Mouse (Mus musculus) cerebellum, adult 9-11 months (tissue): Measurements from ENCODE around the gene Cpne9.
"Not testable (repeated sequence)": the region's sequence is repeated elsewhere in the genome, so short reads cannot be mapped to it uniquely, and the experiment has no call there.

ENCODE experiments used
- DNase-seq: peaks from one replicate; pipeline ENCODE4 v3.0.0; 2022

Gene Cpne9

DNA sequence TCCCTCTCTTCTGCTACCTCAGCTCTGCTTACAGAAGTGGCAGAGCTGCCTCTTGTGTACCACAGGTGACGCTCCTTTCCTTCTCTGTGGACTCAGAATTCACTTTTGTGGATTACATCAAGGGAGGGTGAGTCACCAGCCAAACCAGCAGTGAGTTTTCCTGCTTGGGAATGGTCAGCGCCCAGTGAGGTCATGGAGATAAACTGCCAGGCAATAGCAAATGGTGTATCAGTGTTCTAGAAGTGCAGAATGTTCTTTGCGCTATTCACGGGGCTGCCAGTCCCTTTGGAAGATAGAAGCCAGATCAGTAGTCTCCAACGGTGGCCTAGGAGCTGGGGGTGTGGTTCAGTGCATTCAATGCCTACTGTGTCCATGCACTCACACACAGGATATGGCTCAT is 10.8 kb downstream of the Cpne9 start:
- DNase-seq = no peak

DNA sequence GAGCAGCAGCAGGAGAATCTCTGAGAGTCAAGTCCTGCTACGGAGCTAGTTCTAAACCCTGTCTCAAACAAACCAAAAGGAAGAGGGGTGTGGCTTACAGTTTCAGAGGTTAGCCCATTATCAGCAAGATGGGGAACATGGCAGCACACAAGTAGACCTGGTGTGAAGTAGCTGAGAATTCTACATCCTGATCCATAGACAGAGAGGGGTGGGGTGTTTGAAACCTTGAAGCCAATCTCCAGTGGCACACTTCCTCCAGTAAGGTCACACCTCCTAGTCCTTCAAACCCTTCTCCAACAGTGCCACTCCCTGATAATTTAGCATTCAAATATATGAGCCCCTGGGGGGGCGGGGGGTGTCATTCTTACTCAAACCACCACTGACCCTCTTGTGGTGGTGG is 13.9 kb downstream of the Cpne9 start:
- DNase-seq = no peak

- DNase-seq = no peak
Observed at GRCm38 (mm10) chr6:113296639-113297038, 14.5 kb downstream of the Cpne9 start.

DNA sequence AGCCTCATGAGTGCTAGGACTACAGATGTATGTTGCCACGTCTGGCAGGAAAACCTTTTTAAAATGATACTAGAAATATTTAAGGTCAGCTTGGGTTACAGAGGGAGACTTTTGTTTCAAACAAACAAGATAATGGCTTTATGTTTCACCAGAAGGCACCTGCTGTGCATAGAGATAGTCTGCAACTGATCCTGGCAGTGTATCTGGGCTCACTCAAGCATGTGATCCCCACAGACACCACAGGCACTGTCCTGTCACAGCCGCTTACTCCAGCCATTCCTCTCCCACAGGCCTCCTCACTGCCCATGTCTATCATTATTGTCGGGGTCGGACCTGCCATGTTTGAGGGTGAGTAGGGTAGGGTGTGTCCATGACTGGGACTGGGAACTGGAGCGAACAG is 19.2 kb downstream of the Cpne9 start:
- DNase-seq = no peak

DNA sequence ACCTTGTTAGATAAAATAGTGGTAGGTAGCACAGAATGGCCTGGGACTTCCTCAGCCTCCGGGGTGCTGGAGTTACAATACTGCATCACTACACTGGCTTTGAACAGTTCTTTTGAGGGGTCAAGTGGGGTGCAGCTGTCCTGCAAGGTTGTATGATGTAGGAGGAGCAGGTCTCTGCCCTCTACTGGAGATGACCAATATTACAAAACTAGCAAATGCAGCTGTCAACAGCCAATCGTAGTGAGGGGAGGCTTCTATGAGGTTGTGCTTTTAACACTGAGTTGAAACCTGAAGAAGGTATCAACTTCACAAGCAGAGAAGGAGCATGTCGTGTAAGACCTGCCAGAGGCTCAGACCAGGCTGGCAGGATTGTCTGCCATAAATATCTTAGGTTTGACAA is 20.2 kb downstream of the Cpne9 start:
- DNase-seq = no peak

- peak; percentile 100 for DNase-seq
Observed at GRCm38 (mm10) chr6:113306322-113306985, 24.3 kb downstream of the Cpne9 start.

DNA sequence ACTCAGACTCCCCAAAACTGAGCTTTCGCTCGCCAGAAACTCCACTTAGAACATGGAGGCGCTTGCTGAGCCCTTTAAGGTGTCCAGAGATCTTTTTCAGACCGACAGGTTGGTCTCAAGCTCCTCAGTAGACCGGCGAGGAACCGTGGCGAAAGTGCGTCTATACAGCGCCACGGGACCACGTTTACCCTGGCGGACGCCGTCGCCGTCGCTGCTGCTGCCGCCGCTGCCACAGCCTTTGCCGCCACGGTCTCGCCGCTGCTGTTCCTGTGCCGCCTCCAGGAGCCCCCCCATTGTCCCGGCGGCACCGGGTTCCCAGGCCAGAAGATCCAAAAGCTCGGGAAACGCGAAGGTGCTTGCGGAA is 24.9 kb downstream of the Cpne9 start, which contains the start of gene Brpf1:
Gene Brpf1, plus strand, starts transcription at position 152 of the 364 bp plus-strand sequence.
- DNase-seq = no peak

DNA sequence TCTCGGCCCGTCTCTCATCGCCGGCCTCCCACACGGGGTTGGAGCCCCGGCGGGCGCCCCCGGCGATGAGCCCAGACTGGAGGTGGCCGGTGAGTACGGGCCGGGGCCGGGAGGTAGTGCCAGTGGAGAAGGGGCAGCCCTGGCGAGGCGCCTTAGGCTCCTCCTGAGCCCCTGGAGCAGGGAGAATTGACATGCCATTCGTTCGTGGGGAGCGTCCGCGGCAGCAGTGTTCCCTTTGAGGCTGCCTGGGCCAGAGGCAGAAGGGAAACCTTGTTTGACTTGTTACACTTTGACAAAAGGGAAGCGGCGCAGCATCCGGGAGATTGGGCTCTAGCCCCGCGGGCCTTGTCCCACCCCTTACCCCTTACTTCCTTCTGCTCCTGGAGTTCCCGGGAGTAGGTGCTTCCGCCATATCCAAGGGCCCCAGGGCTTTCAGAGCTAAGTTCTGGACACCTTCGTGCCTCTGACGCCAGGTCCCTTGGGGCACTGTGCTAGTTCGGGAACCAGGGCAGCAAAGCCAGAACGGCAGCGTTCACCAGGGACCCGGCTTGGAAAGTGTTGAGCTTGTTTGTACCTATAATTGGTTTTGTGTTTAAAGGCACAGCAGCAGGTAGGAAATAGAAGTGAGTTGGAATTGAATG is 25.5 kb downstream of the Cpne9 start:
- peak; percentile 74 for DNase-seq

DNA sequence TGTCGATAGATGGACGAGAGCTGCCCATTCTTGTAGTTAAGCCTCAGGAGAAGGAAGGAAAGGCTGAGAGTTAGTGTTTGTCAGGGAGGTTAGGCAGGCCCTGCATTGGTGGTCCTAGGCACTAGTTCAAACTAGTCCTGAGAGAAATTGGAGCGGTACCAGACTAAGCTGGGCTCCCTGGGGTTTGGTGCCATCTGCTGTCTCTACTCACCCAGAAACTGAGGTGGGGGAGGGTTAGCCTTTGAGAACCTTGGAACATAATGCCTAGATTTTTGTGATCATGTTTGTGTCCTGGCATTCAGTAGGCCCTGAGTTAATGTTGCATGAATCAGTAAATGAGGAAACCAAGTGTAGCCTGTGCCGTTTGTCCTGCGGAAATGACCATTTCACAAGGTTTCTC is 26.0 kb downstream of the Cpne9 start:
- peak; percentile 84 for DNase-seq

DNA sequence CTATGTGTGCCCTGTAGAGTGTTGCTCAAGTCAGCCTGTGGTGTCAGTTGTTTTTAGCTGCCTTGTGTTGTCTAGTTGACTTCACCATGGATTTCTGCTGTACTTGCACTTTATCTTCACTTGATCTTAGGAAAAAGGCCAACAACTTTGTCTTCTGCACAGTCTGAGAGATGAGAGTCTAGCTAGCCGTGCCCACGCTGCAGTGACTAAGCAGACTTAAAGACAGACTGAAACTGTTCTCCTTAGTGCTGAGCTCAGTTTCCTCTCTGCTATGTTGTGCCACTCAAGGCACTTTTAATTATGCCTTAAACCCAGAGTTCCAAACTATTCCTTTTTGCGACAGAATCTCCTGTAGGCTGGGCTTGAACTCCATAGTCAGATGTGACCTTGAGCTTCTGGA is 33.9 kb downstream of the Cpne9 start:
- no peak for DNase-seq

DNA sequence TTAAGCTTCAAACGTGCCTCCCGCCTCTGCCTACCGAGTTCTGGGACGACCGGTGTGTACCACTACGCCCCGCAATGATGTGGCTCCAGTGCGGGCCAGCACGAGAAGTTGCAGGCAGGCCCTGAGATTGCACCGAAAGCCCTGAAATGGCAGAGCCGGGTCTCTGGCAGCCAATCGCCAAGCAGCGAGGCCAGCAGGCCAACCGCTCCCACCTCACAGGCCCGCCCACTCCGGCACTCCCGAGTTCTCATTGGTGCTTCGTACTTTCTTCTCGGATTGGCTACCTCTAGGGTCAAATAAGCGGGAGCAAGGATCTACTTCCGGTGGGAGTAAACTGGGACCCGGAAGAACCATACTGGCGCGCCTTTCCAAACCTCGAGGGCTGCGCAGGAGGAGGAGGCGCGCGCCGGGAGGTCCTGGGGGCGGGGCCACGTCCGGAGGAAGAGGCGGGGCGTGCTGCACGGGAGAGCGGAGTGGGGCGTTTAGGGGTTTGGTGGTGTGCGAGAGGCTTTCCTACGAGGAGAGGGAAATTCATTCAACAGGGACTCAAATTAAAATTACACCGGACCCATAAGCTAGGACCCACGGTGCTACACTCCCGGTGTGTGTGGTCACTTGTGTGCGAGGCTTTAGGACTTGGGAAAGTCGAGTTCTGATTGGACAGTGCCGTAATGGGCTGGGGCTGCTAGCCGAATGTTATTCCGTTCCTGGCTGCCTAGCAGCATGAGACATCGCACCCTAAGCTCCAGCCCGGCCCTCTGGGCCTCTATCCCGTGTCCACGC is 44.6 kb downstream of the Cpne9 start, which contains the start of gene Ogg1:
Gene Ogg1, plus strand, starts transcription at position 440 of the 783 bp plus-strand sequence.
- peak; percentile 98 for DNase-seq

GRCm38 (mm10) chr6:113329396-113329795 is 47.3 kb downstream of the Cpne9 start:
- no peak for DNase-seq

DNA sequence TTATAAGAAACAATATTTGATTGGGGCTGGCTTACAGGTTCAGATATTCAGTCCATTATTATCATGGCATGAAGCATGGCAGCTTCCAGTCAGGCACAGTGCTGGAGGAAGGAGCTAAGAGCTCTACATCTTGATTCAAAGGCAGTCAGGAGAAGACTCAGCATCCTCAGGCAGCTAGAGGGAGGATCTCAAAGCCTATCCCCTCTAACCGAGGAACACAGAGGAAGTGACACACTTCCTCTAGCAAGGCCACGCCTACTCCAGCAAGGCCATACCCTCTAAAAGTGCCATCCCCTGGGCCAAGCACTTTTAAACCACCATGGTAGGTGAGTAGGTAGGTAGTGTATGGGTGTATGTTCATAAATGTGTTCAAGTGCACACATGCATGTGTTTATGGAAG is 48.4 kb downstream of the Cpne9 start:
- no peak for DNase-seq

DNA sequence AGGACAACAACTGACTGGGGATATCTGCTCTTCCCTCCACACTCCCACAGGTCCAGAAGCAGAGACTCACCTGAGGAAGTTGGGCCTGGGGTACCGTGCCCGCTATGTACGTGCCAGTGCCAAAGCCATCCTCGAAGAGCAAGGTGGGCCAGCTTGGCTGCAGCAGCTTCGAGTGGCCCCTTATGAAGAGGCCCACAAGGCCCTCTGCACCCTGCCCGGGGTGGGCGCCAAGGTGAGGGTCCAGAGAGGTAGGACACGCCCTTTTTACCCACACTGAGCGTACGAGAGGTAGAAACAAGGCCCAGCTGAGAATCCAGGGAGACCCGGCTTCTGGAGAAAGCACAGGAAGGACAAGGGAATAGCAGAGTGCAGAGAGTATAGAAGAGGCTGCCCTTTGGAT is 49.6 kb downstream of the Cpne9 start:
- DNase-seq = no peak

DNA sequence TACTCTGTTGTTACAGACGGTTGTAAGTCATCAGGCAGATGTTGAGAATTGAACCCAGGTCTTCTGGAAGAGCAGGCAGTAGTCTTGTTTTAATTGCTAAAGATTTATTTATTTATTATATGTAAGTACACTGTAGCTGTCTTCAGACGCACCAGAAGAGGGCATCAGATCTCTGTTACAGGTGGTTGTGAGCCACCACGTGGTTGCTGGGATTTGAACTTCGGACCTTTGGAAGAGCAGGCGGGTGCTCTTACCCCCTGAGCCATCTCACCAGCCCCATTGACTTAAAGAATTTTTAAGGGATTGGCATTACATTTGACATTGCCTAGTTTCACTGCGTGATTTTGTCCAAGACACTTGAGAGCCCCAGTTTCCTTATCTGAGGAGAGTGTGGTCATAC is 50.6 kb downstream of the Cpne9 start:
- DNase-seq = not testable (repeated sequence)

DNA sequence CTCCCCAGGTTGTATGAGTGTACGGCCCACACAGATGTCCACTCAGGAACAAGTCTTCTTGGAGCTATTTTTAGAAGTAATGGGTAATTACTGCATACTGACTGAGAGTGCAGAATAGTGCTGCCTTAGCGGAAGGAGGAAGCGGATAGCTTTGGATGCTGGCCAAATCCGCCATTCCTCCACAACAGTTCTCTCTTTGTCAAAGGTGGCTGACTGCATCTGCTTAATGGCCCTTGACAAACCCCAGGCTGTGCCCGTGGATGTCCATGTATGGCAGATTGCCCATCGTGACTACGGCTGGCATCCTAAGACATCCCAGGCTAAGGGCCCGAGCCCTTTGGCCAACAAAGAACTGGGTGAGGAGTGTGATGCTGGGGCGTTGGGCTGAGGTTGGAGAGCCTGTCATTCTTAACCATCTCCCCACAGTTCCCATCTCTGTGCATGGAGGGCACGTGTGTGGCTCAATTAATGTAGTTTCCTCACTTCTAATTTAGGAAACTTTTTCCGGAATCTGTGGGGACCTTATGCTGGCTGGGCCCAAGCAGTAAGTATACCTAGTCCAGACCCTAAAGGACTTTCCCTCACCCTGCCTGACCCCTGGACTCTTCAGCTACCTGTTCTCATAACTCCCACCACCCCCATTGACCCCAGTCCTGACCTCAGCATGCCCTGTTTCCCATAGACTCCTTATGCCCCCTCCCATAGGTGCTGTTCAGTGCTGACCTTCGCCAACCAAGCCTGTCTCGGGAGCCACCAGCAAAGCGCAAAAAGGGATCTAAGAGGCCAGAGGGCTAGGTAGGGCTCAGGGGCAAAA is 51.2 kb downstream of the Cpne9 start:
- DNase-seq = no peak

GRCm38 (mm10) chr6:113334216-113334615 is 52.1 kb downstream of the Cpne9 start:
- DNase-seq = no peak

DNA sequence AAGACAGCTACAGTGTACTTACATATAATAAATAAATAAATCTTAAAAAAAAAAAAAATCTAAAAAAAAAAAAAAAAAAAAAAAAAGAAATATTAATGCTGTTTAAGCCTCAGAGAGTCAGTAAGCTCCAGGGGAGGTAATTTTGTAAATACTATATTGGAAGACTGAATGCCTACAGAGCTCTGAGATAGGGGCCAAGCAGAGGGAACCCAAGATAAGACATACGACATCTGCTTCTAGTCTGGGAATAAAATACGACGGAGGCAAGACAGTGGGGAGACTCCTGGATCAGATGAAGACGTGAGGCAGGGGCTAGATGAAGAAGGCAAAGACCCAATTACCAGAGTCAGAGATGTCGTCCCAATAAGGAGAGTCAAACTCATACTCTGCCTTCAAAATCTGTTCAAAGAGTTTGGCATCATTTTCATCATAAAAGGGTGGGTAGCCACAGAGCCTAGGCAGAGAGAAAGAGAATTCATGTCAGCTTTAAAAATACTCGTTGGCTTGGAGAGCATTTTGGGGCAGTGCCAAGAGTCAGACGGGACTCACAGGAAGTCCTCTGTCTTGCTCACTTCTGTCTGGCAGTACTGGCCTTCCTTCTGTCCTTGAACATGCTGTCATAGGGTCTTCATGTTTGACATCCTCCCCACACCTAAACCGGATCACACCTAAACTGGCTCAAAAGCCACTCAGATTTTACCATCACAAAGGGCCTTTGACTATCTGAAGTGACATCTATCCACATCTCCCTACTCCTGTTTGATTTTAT is 54.9 kb downstream of the Cpne9 start:
- no peak for DNase-seq

DNA sequence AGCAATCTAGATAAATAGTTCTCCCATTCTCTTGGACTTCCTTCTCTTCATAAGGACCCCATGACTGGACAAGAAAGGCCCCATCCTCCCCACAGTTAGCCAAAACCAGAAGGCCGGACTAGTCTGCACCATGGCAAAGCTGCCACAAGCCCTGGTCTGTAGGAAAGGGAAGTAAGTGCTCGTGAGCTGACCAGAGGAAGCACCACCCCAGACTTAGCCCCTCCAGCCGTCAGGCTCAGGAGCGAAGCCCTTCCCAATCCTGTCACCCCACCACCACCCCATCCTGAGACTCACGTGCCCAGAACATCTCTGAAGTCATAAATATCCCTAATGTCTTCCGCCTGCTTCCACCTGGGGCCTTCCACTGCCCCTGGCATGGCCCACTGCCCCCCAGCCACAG is 59.5 kb downstream of the Cpne9 start:
- peak; percentile 17 for DNase-seq

GRCm38 (mm10) chr6:113342297-113342696 is 60.2 kb downstream of the Cpne9 start:
- peak; percentile 12 for DNase-seq

DNA sequence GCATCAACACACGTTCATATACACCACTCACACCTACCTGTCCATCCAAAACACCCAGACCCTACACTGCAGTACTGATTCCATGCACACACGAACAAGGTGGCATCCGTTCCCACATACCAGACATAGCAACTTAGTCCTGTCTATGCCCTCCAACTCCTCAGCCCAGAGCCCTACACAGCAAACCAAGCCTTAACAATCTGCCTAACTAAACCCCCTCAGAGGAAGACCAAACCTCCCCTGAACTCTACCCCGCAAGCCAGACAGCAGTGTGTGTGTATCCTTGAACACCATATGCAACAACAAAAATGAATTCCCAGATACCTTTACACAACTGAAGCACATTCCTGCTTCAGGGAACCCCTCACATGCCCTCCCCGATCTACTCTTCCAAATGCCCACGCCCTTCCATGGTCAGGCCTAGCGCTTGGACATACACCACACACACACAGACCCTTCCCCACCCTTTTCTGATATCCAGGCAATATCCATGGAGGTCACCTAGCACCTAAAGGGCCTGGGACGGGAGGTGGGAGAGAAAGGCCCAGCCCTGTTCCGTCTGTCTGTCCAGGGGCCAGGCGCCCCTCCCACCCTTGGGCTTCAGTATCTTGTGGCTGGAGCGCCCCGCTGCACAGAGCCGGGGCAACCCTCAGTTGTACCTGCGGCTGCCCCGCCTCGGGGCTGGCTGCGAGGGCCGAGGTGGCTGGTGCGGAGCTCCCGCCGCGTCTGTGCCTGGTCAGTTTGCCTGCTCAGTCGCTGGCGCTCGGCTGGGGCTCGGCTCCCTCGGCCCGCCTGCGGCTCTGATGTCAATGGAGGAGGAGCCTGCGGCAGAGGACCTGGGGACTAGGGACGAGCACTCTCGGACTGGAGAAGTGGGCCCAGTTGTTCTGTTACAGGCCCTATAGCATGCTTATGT is 61.3 kb downstream of the Cpne9 start, which contains the start of gene Camk1:
Gene Camk1, minus strand, starts transcription at position 808 of the 916 bp plus-strand sequence.
- peak; percentile 87 for DNase-seq
